Mouse (Mus musculus) heart, embryonic 16.5 days (tissue): ENCODE measurements at regions not wholly inside any gene's neighbourhood (a gene's known extent, or its start where the extent isn't known, plus 50 kb on each side); places are given as distances from the start of the nearest gene placed in this dataset.
A peak's percentile ranks its signal among the peaks of the same experiment; 100 is the strongest.

ENCODE experiments used
- ATAC-seq: fragments of 200-750 bp; cut with Nextera tagmentation; replicated peaks from 2 replicates; pipeline ENCODE4 v1.8.0; 2017; ENCODE audit warnings: moderate number of reproducible peaks; ENCODE audit not compliant: insufficient read depth, low FRiP score; ENCODE audit errors: extremely low read depth
- H3K27ac ChIP-seq: fragments of 300-500 bp; sonication (generic); 2 replicates; pipeline ENCODE4 v1.5.1; 2014; ENCODE audit warnings: mild to moderate bottlenecking, low read length, control low read depth, moderate library complexity
- H3K27me3 ChIP-seq: fragments of 300-500 bp; sonication (generic); 2 replicates; pipeline ENCODE4 v1.6.1; 2014; ENCODE audit warnings: low read length, mixed read lengths; ENCODE audit not compliant: control insufficient read depth, insufficient read depth
- H3K36me3 ChIP-seq: fragments of 300-500 bp; sonication (generic); 2 replicates; pipeline ENCODE4 v1.6.1; 2014; ENCODE audit not compliant: control insufficient read depth, insufficient read depth
- H3K4me1 ChIP-seq: fragments of 300-500 bp; sonication (generic); 2 replicates; pipeline ENCODE4 v1.6.1; 2014; ENCODE audit warnings: low read length, mixed read lengths; ENCODE audit not compliant: control insufficient read depth, insufficient read depth
- H3K4me2 ChIP-seq: fragments of 300-500 bp; sonication (generic); 2 replicates; pipeline ENCODE4 v1.6.1; 2014; ENCODE audit warnings: low read depth, mild to moderate bottlenecking, control low read depth, low read length
- H3K4me3 ChIP-seq: fragments of 300-500 bp; sonication (generic); 2 replicates; pipeline ENCODE4 v1.5.1; 2014; ENCODE audit warnings: mild to moderate bottlenecking, control low read depth, low read length
- H3K9ac ChIP-seq: fragments of 300-500 bp; sonication (generic); 2 replicates; pipeline ENCODE4 v1.6.1; 2014; ENCODE audit warnings: low read length, control low read depth
- H3K9me3 ChIP-seq: fragments of 300-500 bp; sonication (generic); replicated peaks from 2 replicates; pipeline ENCODE4 v1.6.1; 2016; ENCODE audit warnings: low read length; ENCODE audit not compliant: control insufficient read depth
- WGBS: fragments of 180-500 bp; shearing (Covaris S2); extraction: QIAGEN DNeasy Blood & Tissue Kit; methylation state at CpG from one replicate; pipeline ENCODE4 v1.1.7; 2014; 5-methylcytosine and 5-hydroxymethylcytosine counted together

- 47% methylated on average over 2 of the region's 2 CpGs for WGBS
- ATAC-seq: no peak
- H3K9me3 ChIP-seq: no peaks in the 10 kb centered on the region
These were observed 742.4 kb downstream of the Gm826 start for GRCm38 (mm10) chr2:159591396-159592124.

GRCm38 (mm10) chr2:159592841-159593240 lies 741.1 kb downstream of the Gm826 start:
- no peaks in the 10 kb centered on the region for H3K9me3 ChIP-seq
- no peak overlapping the region for H3K4me3 ChIP-seq
- no peaks in the 10 kb centered on the region for H3K36me3 ChIP-seq
- H3K9ac ChIP-seq: no peak overlapping the region
- H3K4me1 ChIP-seq: peaks cover 5% of the 10 kb centered on the region; the same call in 1 of the 2 replicates
- 21% methylated on average over 5 of the region's 5 CpGs for WGBS
- H3K27me3 ChIP-seq: no peaks in the 10 kb centered on the region
- no peak overlapping the region for H3K27ac ChIP-seq
- peak; percentile 45 for ATAC-seq
- H3K4me2 ChIP-seq: no peak overlapping the region

More at GRCm38 (mm10) chr2:159591396-159592124, 742.4 kb downstream of the Gm826 start:
- Histone ChIP-seq H3K4me2 (no peak overlapping the region), H3K4me3 (no peak overlapping the region), H3K27ac (no peak overlapping the region), H3K36me3 (no peaks in the 10 kb centered on the region), H3K9ac (no peak overlapping the region), H3K4me1 (0 out of 2 replicates have a peak, but pooled peaks cover 2% of the 10 kb centered on the region), H3K27me3 (no peaks in the 10 kb centered on the region)

DNA sequence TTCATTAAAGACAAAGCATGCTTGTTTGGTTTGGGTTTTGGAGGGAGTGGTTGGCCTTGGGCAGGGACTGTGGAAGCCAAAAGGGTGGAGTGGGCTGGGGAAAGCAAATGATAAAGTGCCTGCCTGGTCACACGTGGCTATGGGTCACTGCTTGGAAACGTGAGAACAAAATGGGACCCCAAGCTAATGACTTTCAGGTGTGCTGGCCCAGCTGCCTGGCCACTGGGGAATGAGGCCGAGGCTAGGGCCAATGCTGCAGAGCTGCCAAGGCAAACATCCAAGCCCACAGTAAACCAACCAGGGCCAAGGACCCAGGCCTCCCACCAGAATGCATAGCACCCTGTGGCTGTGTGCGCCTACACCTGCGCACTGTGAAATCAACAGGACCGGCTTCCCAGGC lies 737.7 kb downstream of the Gm826 start:
- 76% methylated on average over 6 of the region's 6 CpGs for WGBS
- Histone ChIP-seq H3K27me3 (no peaks in the 10 kb centered on the region), H3K9ac (no peak overlapping the region), H3K36me3 (no peaks in the 10 kb centered on the region), H3K4me3 (no peak overlapping the region), H3K9me3 (no peaks in the 10 kb centered on the region), H3K4me1 (peaks cover 13% of the 10 kb centered on the region; the same call in 1 of the 2 replicates), H3K27ac (no peak overlapping the region), H3K4me2 (no peak overlapping the region)
- no peak for ATAC-seq

GRCm38 (mm10) chr2:159598080-159598479 lies 735.9 kb downstream of the Gm826 start:
- 9% methylated on average over 3 of the region's 3 CpGs for WGBS
- H3K9ac ChIP-seq: no peak overlapping the region
- H3K27ac ChIP-seq: peak overlapping the region; percentile 40; the same call in 1 of the 2 replicates
- ATAC-seq: peak; percentile 88
- H3K4me3 ChIP-seq: no peak overlapping the region
- no peaks in the 10 kb centered on the region for H3K27me3 ChIP-seq
- H3K4me1 ChIP-seq: peaks cover 10% of the 10 kb centered on the region; the same call in 1 of the 2 replicates
- H3K4me2 ChIP-seq: no peak overlapping the region
- H3K9me3 ChIP-seq: no peaks in the 10 kb centered on the region
- no peaks in the 10 kb centered on the region for H3K36me3 ChIP-seq

GRCm38 (mm10) chr2:159607191-159607590 lies 726.8 kb downstream of the Gm826 start:
- Histone ChIP-seq H3K9me3 (no peaks in the 10 kb centered on the region), H3K27me3 (no peaks in the 10 kb centered on the region), H3K4me1 (no peaks in the 10 kb centered on the region), H3K36me3 (no peaks in the 10 kb centered on the region), H3K4me2 (no peak overlapping the region), H3K4me3 (no peak overlapping the region), H3K27ac (no peak overlapping the region), H3K9ac (no peak overlapping the region)
- 51% methylated on average over 3 of the region's 3 CpGs for WGBS
- ATAC-seq: no peak

DNA sequence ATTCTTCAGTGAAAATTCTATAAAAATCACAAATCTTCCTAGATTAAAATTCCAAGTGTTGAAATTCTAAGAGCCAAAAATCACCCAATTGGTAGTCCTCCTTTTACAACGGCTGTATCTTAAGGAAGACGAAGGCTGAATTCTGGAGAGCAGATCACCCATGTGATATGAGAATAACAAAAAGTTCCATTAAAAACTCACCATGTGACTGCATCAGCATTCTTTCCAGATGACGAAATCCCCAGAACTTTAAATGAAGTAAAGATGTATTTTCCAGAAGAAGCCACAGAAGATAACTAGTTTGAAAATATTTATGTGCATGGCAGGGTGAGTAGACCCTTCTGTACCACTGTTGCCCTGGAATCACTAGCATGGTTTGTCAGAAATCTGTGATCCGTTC lies 723.5 kb downstream of the Gm826 start:
- Histone ChIP-seq H3K9ac (no peak overlapping the region), H3K27ac (no peak overlapping the region), H3K27me3 (no peaks in the 10 kb centered on the region), H3K4me3 (no peak overlapping the region), H3K4me1 (no peaks in the 10 kb centered on the region), H3K36me3 (no peaks in the 10 kb centered on the region), H3K9me3 (no peaks in the 10 kb centered on the region), H3K4me2 (no peak overlapping the region)
- 72% methylated on average over 4 of the region's 4 CpGs for WGBS
- ATAC-seq: no peak

DNA sequence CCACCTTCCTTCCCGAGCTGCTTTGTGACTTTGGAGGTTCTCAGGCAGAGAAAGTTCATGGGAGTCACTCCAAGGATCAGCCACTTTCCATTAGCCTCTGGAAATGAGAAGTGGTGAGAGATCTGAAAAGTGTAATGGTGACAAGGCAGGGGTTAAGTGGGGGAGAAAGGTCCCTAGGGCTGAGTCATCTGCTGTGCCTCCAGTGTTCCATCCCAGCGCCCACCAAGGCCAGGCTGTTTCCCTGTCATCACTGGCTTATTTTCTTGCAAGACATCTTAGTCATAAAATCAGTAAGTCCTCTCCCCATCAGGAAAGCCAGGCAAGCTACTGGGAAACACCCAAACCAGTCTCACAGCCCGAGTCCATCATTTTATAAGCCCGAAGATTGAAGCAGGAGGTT lies 717.3 kb downstream of the Gm826 start:
- no peaks in the 10 kb centered on the region for H3K9me3 ChIP-seq
- H3K9ac ChIP-seq: no peak overlapping the region
- H3K4me2 ChIP-seq: no peak overlapping the region
- WGBS: 58% methylated on average over 4 of the region's 4 CpGs
- no peak for ATAC-seq
- no peaks in the 10 kb centered on the region for H3K4me1 ChIP-seq
- H3K4me3 ChIP-seq: no peak overlapping the region
- H3K36me3 ChIP-seq: no peaks in the 10 kb centered on the region
- no peak overlapping the region for H3K27ac ChIP-seq
- H3K27me3 ChIP-seq: no peaks in the 10 kb centered on the region

DNA sequence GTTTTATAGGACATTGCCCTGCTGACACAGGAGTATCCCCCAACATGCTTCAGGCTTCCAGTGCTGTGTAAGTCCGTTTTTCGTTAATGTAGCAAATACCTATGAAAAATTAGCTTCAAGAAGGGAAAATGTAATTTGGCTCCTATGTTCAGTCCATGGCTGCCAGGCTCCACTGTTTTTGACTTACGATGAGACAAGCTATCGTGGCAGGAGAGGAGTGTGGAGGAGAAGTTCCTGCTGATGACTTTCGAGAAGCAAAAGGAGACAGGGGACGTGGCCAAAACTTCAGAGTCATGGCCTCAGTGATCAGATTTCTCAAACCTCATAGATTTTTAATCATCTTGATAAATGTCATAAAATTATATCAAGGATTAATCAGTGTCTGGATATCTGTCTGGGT lies 712.7 kb downstream of the Gm826 start:
- Histone ChIP-seq H3K9me3 (no peaks in the 10 kb centered on the region), H3K4me2 (no peak overlapping the region), H3K4me3 (no peak overlapping the region), H3K27me3 (no peaks in the 10 kb centered on the region), H3K36me3 (no peaks in the 10 kb centered on the region), H3K9ac (no peak overlapping the region), H3K27ac (no peak overlapping the region), H3K4me1 (no peaks in the 10 kb centered on the region)
- ATAC-seq: no peak
- WGBS: 90% methylated on average over 6 of the region's 6 CpGs

GRCm38 (mm10) chr2:159622141-159622669 lies 711.8 kb downstream of the Gm826 start:
- Histone ChIP-seq H3K36me3 (no peaks in the 10 kb centered on the region), H3K27me3 (no peaks in the 10 kb centered on the region), H3K4me2 (no peak overlapping the region), H3K4me1 (no peaks in the 10 kb centered on the region), H3K27ac (no peak overlapping the region), H3K4me3 (no peak overlapping the region), H3K9me3 (no peaks in the 10 kb centered on the region), H3K9ac (no peak overlapping the region)
- no peak for ATAC-seq
- WGBS: 60% methylated on average over 5 of the region's 5 CpGs
